Mouse (Mus musculus) A20 (cell line): ENCODE results near the gene Pias3.
"Not testable (repeated sequence)": the region's sequence is repeated elsewhere in the genome, so short reads cannot be mapped to it uniquely, and the experiment has no call there.

Experiments
- DNase-seq: peaks from one replicate; pipeline ENCODE4 v3.0.0-alpha.2; 2011; ENCODE audit warnings: low read depth, low spot score

Pias3 gene

DNA sequence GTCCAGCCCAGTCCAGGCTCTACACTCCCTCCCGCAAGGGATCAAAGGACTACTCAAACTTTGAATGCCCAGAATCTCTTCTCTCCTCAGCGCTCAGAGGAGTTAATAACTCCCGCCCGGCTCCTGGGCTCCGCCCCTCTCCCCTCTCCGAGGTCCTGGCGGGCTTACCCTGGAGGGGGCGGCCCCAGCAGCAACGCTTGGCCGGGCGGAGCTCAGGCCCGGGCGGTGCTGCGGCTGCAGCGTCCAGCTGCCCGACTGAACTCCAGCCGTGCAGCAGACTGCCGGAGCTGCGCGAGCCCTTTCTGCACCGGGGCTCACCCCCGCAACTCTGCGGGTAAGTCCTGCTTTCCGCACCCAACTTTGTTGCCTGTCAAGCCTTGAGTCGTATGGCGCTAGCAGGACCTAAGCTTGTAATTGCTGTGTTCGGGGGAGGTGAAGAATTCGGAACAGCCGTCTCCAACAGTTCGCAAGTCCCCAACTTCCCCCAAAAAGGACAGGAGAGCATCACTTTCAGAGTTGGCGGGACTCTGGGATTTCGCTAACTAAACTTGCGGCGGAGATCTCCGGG, at the start of gene Pias3:
Pias3 (plus strand) TSS at position 187 of the 568 bp plus-strand sequence.
- DNase-seq: peak; percentile 89

DNA sequence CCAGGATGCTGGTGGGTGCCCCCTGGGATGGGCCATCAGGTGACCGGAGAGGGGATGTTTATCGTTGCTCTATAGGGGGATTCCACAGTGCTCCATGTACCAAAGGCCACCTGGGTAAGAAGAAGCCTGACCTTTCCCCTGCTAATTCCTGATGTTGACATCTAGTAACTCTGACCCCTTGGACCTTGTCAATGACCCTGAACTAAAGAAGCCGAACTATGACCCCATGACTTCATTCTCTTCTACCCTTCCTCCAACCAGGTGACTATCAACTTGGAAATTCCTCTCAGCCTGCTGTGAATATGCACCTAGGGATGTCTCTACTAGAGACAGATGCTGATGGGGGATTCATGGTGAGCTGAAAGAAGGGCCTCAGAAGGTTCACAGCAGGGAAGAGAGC, 48.8 kb upstream of the Pias3 start:
- DNase-seq: no peak

DNA sequence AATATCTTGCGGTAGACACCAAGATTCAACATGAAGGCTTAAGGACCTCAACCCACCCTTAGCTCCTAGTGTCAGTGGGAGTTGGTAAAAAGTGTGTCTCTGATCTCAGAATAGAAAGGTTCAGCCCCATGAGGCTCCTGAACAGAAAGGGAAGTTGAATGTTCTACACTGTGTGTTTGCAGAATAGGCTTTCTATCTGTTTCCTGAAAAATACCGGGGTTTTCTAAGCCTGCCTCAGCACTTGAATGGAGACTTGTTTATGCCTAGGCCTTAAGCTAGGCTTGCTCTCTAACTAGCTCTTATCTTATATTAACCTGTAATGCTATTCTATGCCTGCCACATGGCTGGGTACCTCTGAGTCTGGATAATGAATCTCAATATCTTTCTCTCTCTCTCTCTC, 35.3 kb upstream of the Pias3 start:
- peak; percentile 49 for DNase-seq

DNA sequence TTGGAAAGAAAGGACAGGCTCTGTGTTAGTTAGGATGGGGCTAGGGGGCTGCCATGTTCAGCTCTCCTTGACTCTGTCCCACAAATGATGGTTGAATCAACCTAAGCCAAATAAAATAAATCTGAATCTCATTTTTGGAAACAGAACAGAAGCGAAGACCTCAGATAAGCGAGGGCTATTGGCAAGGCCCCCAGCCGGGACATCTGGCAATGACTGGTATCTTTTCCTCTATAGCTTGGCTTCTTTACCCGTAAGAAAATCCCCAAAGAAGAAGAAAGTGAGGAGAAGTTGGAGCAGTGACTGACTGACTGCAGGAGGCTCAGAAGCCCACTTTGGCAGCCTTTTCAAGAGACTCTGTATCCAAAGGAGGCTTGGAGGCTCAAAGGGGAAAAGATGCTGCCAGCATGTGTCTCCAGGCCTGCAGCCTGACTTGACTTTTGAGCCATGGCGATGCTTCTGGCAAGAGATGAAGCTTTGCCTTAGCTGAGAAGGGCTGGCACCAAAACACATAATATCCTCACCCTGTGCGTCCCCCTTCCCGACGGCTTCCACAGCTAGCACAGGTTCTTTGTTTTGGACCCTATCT, 33.4 kb upstream of the Pias3 start:
- no peak for DNase-seq

DNA sequence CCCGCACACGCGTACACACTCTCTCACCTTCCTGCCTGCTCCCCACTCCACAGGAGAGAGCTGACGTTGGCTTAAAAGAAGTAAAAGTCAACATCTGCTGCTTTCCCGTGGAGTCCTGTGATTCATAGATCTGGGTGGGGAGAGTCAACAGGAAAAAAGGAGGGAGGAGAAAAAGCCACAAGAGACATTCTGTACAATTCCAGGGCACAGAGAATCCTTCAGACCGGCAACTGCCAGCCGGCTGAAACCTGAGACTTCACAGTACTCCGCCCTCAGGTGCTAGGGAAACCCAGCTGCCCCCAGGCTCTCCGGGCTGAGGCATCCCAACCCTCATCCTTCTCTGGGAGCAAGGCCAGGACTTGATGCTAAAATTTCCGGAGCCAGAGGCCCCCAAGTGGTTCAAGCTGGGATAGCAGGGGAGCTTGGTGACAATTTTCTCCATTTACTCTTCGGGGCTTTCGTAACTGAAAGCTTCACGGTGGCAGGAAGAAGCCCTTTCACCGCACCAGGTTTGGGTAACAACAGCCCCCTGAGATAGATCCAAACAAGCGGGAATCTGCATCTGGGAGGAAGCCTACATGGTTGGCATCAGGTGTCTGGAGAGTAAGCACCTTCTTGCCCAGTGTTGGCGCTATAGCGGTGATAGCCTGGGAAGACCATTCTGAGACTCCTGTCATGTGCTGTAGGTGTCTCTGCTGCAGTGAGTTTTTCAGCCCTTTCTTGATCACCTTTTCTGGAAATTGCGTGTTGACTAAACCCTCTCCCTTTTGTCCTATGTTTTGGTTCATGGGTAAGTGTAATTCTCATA, 32.5 kb upstream of the Pias3 start:
- peak; percentile 57 for DNase-seq

DNA sequence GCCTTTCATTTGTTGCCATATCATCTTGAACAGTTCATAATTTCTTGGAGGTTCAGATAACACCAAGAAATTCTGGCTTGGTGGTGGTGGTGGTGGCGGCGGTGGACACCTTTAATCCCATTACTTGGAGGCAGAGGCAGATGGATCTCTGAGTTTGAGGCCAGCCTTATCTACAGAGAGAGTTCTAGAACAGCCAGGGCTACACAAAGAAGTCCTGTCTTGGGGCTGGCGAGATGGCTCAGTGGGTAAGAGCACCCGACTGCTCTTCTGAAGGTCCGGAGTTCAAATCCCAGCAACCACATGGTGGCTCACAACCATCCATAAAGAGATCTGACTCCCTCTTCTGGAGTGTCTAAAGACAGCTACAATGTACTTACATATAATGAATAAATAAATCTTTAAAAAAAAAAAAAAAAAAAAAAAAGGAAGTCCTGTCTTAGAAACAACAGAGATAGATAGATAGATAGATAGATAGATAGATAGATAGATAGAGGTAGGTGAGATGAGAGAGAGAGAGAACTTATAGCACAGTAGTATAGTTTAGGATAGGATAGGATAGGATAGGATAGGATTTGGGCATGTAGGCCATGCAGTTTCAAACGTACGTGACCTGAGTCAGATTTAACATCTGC, 30.3 kb upstream of the Pias3 start:
- not testable (repeated sequence) for DNase-seq

DNA sequence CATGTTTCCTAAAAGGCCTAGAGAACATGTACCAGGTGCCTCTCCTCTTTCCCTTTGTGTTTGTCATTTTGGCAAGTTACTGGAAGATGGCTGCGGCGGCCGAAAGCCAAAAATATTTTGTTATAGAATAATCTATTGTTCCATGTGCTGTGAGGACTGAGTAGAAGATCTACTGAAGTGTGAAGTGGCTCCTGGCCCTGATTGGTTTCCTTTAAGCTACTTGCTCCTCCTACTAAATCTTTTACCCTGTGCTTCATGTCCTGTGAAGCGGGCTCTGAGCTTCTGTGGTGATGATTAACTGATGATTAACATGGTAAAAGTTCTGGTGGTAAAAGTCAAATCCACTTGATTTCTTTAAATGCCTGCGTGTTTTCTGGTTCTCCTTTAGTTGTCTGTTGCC, 29.3 kb upstream of the Pias3 start:
- no peak for DNase-seq

DNA sequence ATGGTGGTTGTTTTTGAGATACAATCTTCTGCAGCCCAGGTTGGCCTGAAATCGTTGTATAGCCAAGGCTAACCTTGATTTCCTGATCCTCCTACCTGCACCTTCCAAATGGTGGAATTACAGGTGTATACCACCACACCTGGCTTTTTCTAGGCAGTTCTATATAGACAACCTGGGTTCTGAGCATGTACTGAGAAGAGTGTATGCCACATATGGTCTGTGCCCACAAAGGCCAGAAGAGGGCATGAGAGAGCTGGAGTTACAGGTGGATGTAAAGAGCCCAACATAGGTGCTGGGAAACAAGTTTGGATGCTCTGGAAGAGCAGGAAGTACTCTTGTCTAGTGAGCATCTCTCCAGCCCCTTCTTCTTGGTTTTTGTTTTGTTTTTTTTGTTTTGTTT, 28.9 kb upstream of the Pias3 start:
- peak; percentile 62 for DNase-seq

DNA sequence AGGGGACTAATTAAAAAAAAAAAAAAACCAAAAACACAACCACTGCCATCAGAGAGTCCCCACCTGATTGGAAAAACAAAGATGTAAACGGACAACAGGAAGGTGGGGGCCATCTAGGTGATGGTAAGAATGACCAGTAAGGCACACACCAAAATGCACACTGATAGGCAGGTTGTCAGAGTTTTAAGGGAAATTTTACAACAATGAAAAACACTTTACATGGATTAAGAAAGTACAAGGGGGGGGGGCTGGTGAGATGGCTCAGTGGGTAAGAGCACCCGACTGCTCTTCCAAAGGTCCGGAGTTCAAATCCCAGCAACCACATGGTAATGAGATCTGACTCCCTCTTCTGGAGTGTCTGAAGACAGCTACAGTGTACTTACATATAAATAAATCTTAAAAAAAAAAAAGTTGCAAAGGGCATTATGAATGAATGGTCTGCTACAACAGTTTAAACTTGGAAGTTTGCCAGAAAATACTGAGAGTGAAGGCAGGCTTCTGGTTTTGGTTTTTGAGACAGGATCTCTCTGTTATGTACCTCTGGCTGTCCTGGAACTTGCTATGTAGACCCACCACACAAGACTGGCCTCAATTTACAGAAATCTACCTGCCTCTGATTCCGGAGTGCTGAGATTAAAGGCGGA, 27.6 kb upstream of the Pias3 start:
- peak; percentile 30 for DNase-seq

DNA sequence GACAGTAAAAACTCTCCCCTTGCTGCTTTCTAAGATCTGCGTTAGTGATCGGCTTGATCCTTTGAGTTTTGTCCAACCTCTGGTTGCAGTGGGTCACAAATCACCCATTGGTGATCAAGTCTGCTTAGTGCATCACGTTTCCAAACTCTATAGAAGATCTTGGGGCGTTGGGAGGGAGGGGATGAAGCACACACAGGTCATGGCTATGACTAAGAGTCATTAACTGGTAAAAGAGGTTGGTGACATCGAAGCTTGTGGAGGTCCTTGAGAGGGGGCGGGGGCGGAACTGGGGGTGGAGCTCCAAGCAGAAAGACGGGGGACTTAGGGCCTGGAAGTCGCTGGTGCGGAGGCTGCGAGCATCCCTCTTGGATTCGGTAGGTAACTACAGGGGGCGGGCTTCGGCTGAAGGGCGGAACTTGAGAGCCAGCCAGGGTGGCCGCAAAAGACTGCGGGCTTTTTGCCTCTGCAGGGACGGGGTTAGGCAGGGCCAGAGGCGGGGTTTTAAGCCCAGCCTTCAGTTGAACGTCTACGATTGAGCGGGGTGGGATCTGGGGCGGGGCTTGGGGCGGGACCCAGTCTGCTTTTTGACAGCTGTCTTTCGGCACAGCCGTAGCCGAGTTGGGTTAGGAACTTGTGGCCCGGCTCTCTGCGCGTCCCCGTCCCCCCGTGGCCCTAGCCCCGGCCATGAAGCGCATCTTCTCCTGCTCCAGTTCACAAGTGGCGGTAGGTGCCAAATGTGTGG, 26.3 kb upstream of the Pias3 start, which contains the start of gene Ankrd35:
Ankrd35 (plus strand) TSS at position 405 of the 742 bp plus-strand sequence.
- peak; percentile 92 for DNase-seq

DNA sequence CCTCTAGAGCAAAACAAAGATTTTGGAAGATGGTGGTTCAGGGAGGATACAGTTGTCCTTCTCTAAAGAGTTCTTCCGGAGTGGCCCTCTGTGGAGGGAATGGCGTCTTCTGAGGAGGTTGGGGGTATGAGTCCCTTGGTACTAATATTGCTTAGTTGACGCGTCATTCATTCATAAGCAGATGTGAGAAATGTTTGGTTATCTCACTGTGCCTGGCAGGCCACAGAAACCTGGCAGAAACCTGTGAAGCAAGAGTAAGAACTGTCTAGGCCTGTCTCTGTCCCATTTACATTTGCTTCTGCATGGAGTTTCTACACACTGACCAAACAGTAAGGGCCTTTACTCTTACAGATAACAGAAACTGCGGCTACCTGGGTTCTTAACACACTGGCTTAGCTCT, 24.7 kb upstream of the Pias3 start:
- DNase-seq: no peak

DNA sequence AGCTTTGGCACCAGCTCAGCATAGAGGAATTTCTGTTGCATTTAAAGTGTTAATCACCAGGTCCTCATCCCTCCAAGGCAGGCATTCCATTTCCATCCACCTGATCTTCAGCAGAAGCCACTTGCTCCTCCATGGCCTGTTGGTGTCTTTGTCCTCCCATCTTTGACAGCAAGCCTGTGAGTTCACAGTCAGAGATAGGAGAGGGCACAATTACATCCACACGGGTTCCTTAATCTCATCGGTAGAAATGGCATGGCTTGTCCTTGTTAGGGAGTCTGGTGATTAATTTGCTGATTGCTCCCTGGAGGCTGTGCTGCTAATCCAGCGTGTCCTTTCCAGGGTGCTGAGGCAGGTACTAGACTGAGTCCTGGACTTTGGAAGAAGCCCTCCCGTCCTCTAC, 22.7 kb upstream of the Pias3 start:
- no peak for DNase-seq

DNA sequence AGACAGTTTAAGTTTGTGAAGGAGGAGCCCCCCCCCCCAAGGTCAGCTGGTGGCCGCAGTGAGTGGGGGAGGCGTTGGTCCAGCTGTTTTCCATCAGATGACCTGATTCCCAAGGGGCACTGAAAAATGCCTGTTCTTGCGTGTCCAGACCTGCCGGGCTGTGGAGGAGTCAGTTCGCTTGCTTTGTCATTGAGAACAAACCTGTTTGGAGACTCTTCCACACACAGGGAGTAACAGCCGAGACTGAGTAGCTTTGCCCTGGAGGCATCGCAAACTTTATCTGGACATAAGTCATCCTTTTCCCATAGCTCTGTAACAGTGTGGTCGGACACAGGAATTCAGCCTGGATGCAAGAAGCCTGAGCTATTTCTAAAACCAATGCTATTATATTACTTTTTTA, 21.7 kb upstream of the Pias3 start:
- DNase-seq: no peak

DNA sequence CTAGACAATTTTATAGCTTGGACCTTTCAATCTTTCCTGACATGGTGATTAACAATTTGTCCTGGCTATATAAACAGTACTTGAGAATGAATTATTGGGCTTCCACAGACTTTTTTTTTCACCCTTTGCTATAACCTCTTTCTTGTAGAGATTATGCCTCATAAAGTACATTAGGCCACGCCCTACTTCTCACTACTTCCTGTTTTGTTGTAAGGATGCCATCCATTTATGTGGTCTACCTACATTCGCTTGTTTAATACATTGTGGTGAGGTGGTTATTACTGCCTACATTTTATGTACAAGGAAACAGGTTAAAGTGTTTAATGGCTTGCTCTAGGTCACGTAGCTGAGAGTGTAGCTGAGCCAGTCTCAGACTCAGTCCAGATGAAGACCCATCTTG, 21.0 kb upstream of the Pias3 start:
- DNase-seq: peak; percentile 33

DNA sequence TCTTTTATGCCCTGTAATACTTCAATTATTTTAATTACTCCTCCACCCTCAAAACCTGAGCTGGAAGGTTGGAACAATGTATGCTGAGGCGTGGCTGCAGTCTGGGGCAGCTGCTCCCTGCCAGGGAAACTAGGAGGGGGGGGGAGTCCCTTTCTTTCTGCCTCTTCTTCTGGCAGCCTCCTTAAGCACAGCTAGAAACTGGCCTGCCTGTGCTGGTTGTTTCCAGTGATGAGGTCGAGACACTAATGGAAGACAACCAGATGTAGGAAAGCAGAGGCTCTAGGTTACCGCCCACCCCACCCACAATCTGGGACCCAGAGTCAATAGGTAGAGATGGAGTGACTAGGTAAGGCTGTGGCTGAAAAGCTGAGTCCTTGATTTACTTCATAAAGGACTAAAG, 20.5 kb upstream of the Pias3 start:
- DNase-seq: no peak

DNA sequence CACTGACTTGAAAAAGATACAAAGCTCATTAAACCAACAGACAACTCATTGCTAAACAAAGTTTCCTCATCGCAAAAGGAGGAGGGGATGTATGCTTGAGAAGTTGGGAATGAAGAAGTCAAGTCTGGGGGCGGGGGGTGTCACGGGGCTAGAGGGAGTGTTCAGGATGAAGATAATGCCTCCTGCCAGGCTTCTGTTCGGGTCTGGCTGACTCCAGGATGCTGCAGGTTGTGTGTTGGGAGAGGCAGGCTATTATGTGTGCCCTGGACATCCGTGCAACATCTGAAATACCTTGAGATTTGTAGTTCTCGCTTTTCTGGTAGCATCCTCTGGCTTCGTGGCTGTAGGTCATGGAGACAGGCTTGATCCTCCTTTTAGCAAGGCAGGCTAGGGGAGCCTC, 17.7 kb upstream of the Pias3 start:
- no peak for DNase-seq

DNA sequence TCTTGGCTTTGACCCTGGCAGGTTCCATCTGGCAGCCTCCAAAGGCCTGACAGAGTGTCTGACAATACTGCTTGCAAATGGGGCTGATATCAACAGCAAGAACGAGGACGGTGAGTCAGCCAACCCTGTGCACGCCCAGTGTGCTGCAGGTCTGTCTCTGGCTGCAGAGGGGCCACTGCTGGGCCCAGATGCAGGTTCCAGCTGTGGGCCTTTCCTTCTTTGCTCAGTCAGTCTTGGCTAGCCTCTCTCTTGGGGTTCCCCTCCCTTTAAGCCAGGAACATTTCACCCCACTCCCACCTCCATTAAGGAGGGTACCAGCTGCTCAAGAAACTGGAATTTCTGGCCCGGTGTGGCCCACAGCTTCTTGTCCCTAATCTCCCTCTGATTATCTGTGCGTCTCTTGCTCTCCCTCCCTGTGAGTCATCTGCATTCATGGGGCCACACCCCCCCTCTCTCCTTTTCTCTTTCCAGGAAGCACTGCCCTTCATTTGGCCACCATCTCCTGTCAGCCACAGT, 17.0 kb upstream of the Pias3 start:
- no peak for DNase-seq

DNA sequence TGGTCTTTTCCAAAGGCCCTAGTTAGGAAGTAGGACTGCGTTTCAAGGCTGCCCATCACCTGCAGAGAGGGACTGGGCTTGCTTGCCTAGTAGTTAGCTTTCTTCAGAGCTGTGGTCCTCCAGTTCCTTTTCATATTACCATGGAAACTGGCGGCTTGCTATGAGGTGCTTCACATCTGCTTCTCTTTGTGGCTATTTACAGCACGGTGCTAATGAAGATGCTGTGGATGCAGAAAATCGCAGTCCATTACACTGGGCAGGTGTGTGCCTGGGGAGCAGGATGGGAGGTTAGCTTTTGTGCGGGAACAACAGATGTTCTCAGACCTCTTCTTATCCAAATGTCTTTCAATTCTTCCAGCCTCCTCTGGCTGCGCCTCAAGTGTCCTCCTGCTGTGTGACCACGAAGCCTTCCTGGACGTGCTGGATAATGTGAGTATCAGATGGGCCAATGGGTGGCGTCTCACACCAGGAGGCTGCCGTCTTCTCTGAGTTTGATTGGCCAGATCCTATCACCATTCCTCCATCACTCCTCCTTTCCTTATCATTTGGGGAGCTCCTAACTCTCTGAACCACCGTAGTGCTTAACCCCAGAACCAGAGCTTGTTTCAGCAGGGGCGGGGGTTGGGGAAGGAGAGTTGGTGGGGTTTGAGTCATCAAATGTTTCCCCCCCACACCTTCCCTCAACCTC, 15.8 kb upstream of the Pias3 start:
- DNase-seq: no peak

DNA sequence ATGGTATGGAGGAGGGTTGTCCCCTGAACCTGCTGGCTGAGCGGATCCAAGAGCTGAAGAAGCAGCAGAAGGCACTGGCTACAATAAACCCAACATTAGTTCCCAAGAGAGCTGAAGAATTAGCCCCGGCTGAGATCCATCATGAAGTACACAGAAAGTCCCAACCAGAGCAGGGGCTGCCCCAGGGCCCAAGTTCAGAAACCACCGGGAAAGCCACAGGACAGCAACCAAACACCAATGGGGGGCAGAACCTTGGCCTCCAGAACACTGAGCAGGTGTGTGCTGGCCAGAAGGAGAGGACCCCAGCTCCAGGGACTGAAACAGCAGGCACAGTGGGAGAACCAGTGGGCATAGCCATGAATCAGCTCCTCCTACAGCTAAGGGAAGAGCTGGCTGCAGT, 12.7 kb upstream of the Pias3 start:
- DNase-seq: no peak

DNA sequence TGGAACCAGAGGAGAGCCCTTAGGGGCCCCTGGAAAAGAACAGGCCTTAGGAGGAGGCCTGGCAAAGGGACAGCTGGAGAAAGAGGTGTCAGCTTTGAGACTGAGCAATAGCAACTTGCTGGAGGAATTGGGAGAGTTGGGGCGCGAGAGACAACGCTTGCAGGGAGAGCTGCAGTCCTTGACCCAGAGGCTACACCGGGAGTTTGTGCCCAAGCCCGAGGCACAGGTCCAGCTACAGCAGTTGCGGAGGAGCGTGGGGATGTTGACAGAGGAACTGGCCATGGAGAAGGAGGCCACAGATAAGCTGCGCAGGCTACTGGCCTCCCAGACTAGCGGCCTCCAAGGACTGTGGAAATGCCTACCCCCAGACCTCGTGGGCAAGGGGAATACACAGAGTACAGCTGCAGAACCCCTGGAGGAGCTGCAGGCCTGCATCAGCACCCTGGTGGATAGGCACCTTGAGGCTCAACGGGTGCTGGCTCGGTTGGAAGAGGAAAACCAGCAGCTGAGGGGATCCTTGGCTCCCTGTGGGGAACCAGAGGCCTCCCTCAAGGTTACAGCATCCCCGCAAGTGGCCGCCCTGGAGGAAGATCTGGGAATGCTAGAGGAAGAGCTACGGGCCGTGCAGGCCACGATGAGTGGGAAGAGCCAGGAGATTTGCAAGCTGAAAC, 11.9 kb upstream of the Pias3 start:
- DNase-seq: no peak
